Mouse (Mus musculus) ES-CJ7 (cell line): ENCODE data around the gene Vmn1r68.

Experiments used
- DNase-seq: peaks from one replicate; pipeline ENCODE4 v3.0.0; 2011; ENCODE audit warnings: low read depth, low spot score

The Vmn1r68 gene

GRCm38 (mm10) chr7:10558385-10558784 lies at the start of gene Vmn1r68:
Gene Vmn1r68, minus strand, starts transcription at chr7:10558485.
- DNase-seq = no peak

- DNase-seq = no peak
These were observed 62.7 kb downstream of the Vmn1r68 start for GRCm38 (mm10) chr7:10495578-10495977.

- DNase-seq = peak; percentile 92
These were observed 63.3 kb downstream of the Vmn1r68 start, which contains the start of gene Zik1 for GRCm38 (mm10) chr7:10494786-10495521. Gene Zik1, minus strand, starts transcription at chr7:10495394.

GRCm38 (mm10) chr7:10480588-10481233 lies 77.6 kb downstream of the Vmn1r68 start:
- DNase-seq = peak; percentile 35

- DNase-seq = no peak
These were observed 78.5 kb downstream of the Vmn1r68 start for GRCm38 (mm10) chr7:10479813-10480212.

- DNase-seq = no peak
These were observed 100.1 kb downstream of the Vmn1r68 start for GRCm38 (mm10) chr7:10458166-10458565.
